Mouse (Mus musculus) frontal cortex, postnatal 10 days (tissue): ENCODE measurements around the gene Phf12.

Source experiments
- DNase-seq, 2 experiments: peaks; one replicate each; pipeline ENCODE4 v3.0.0; 2022; ENCODE audit warnings: low spot score in 2 of 2, mixed read lengths in 1 of 2

The Phf12 gene

GRCm38 (mm10) chr11:77982441-77982905 lies at the start of gene Phf12:
TSS of gene Phf12 (plus strand) at chr11:77982754.
- DNase-seq = peak; percentile 100

GRCm38 (mm10) chr11:77934111-77934521 lies 48.4 kb upstream of the Phf12 start:
- DNase-seq = peak; percentile 43 to 46

DNA sequence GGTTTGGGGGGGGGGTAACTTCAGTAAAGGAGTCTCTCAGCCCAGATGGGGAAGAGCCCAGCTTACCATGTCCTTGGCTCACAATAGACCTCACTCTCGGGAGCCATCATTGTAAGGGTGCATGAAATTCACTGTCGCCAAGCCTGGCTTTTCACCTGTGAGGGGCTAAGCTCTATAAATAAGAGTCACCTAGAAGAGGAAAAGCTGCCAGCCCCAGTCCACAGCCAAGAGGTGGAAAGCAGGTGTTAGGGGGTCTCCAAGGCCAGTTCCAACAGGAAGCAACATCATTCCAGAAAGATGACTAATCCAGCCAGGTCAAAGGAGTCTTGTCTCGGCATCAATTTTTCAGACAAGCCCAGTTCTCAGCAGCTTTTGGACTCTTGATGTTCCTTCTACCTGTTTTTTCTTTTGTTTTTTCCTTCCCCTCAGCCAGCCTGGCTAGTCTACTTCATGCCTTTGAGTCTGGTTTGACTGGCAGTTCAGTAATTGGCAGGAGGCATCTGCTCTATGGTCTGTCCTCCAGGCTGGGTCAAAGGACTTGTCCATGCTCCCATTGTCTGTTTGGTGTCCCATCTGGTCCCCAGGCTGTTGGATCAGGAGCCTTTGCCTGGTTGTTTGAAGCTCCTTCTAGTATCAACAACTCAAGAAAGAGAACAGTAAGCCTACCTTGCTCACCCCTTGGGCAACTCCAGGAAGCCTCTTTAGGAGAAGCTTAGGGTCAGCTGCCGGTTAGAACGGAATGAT lies 47.8 kb upstream of the Phf12 start:
- no peak for DNase-seq

- no peak for DNase-seq
Observed at GRCm38 (mm10) chr11:77936846-77937245, 45.7 kb upstream of the Phf12 start.

- DNase-seq = no peak
Observed at GRCm38 (mm10) chr11:77937649-77938410, 44.7 kb upstream of the Phf12 start.

GRCm38 (mm10) chr11:77942230-77942629 lies 40.3 kb upstream of the Phf12 start:
- no peak for DNase-seq

GRCm38 (mm10) chr11:77947860-77948259 lies 34.7 kb upstream of the Phf12 start:
- no peak for DNase-seq

DNA sequence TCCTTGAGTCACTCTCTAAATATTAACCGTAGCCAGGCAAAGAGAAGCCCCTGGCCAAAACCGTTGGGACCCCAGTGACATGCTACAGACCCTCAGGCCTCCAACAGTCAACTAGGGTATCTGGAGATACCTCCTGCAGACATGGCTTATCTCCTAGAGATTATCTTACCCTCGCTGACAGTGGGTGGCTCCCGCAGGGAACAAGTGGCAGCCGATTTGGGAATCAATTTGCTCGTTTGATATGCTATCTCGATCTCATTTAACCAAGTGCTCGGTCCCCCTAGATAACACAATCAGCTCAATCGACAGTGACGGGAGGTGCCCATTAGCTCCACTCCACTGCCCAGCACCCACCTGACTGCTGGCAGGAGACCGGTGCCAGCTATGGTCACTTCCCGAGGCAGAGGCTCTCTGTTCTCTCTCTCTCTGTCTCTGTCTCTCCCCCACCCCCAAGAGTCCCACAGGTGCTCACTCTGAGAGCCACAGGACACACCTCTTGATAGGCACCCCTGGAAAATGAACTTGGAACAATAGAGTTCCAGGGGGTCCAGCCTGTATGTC lies 32.3 kb upstream of the Phf12 start:
- DNase-seq = no peak

DNA sequence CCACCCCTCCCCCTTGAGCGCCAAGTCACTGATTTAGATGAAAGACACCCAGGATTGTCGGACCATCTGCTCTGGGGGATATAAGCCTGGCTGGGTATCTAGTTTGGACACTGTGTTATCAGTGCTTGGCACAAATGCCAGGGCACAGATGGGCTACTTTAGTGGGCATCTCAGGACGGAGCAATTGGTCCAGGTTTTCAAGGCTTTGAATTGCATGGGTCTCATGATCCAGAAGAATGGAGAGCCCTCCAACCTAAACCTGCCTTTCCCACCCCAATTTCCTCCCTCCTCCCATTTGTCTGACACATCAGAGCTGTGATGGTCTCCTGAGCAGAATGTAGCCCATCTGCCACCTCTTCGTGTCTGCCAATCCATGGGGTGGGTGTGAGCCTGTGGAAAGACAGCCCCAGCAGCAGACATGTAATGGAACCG lies 31.7 kb upstream of the Phf12 start:
- DNase-seq = peak in 1 of 2 experiments; percentile 71

DNA sequence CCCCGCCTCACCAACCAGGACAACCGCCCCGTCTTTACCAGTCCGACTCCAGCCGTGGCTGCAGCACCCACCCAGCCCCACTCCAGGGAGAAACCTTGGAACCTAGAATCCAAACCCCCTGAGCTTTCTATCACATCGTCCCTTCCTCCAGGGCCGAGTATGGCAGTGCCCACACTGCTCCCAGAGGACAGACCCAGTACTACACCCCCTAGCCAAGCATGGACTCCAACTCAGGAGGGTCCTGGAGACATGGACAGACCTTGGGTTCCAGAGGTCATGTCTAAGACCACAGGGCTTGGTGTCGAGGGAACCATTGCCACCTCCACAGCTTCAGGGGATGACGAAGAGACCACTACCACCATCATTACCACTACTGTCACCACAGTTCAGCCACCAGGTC lies 28.9 kb upstream of the Phf12 start:
- DNase-seq = no peak

DNA sequence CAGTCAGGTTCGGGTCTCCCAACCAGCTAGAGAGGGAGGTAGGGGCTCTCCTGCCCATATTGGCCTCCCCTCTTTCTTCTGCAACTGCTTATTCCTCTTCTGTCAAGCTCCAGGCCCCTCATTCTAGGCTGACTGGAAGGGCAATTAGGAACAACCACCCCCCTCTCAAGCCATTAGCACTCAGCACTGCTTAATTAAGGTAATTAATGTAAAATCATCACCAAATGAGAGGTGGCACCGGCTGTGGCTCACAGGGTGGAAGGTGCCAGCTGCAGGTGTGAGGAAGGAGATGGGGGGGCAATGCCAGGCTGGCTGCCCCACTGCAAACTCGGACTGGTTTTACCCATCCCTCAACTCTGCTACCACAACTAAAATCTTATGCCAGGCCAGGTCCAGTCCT lies 26.1 kb upstream of the Phf12 start:
- no peak for DNase-seq

- DNase-seq = no peak
Observed at GRCm38 (mm10) chr11:77958268-77958667, 24.3 kb upstream of the Phf12 start.

DNA sequence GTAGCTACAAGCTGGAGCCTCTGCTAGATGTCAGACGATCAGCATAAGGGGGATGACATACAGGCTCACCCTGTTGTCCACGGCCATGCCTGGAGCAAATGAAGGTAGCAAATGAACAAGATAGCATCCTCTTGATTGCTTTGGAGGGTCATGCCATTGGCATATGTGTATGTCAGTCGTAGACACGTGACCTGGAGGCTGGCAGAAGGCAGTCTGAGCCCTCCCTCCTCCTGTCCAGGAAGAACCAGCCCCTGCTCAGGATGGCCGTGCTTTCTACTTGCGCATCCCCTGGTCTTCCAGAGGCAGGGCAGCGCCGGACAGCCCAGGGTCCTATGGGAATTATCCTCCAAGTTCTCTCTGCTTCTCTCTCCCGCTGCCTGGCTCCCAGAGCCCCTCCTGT lies 23.6 kb upstream of the Phf12 start:
- no peak for DNase-seq

DNA sequence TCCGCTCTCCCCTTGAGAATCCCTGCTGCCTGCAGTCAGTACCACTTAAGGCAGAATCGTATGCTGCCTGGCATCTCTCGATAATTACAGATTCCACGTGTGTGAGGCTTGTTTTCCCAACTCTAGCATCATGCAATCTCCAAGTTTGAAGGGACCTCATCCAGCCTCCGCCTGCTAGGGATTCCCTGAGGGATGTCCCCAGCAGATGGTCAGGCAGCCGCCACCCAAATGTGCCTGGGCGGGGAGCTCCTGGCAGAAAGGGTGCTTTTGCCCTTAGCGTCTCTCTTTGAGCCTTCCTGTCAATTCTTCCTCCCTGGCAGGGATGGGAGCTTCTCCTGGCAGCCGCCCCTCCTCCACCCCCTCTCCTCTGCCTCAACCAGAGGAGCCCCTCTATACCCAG lies 22.4 kb upstream of the Phf12 start:
- DNase-seq = peak; percentile 63 to 67

DNA sequence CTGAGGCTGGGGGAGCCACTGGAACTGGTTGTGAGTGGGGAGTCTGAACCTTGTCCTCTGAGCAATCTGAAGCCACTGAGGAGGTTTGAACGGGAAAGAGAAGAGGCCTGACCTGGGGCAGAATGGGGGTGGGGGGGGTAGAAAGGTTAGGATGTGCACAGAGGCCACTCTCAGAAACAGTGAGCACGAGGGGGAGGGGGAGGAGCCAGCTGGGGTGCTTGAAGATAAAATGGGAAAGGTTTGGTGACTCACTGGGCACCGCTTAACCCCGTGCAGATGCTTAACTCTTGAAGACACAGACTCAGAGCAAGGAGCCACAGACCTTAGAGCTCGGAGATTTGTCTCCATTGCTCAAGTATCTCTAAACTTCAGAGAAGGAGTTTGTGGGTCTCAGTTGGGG lies 21.7 kb upstream of the Phf12 start:
- DNase-seq = no peak

GRCm38 (mm10) chr11:77962946-77963345 lies 19.6 kb upstream of the Phf12 start:
- no peak for DNase-seq

DNA sequence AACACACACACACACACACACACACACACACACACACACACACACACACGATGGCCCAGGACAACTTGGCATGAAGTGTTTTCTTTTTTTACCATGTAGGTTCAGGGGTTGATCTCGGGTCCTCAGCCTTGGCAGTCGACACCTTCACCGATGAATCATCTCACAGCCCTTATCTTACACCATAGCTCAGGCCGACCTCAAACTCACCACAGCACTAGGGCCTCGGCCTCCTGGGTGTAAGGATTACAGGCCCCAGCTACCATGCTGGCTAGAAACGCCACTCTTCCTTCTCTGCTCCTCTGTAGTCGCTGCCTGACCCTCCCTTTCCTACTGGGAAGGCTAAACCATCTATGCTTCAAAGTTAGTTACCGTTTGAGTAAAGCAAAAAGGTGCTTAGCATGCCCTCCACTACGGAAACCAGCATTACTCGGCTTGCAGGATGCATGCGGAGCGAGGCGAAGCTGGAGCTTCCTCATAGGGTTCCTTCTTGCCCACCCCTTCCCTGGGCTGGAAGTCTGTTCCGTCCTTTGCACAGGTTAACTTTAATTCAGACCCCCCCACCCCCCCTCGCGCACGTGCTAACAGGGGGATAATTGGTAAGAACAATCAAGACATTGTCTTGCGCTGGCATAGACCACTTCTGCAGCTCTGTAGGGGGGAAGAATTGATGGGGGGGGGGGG lies 18.0 kb upstream of the Phf12 start:
- no peak for DNase-seq

GRCm38 (mm10) chr11:77965101-77966036 lies 17.2 kb upstream of the Phf12 start:
- DNase-seq = peak; percentile 81 to 82

DNA sequence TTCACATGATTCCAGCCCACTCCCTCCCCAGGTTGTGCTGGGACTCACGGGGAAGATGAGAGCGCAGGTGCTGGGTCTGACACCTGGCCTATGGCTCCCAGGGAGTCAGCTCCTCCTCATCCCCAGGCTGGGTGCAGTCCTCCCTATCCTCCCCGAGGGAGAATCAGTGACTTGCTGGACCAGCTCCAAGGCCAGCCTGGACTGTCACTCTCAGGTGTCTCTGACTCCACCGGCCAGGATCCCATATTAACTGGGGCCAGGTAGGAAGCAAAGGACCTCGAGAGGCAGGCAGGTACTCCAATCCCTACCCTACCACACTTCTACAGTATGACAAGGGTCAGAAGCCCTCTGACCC lies 16.5 kb upstream of the Phf12 start:
- DNase-seq = no peak

GRCm38 (mm10) chr11:77967114-77967513 lies 15.4 kb upstream of the Phf12 start:
- peak in 1 of 2 experiments; percentile 77 for DNase-seq

DNA sequence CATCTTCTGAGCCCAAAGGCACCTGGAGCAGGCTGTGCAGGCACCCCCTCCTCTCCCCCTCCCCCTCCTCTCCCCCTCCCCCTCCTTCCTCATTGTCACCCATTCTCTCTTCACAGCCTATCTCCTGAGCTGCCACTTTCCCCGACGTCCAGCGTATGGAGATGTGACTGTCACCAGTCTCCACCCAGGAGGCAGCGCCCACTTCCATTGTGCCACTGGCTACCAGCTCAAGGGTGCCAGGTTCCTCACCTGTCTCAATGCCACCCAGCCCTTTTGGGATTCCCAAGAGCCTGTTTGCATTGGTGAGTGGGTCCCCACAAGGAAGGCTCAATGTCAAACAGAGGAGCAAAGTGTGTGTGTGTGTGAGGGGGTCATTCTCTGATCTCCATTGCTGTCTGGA lies 13.8 kb upstream of the Phf12 start:
- no peak for DNase-seq
